Mouse (Mus musculus) hindbrain, embryonic 14.5 days (tissue): Measurements from ENCODE around the gene Cyp26a1. TPM values are rescaled to one million over a fixed set of nuclear protein-coding genes. Genes with fewer than 3 reads are reported as not detected.
A peak's percentile ranks its signal among the peaks of the same experiment; 100 is the strongest.

Source experiments
- ATAC-seq: fragments of 200-750 bp; cut with Nextera tagmentation; 2 replicates; pipeline ENCODE4 v1.8.0; 2017; ENCODE audit warnings: moderate number of reproducible peaks, mild to moderate bottlenecking, moderate TSS enrichment, moderate library complexity; ENCODE audit not compliant: low FRiP score
- DNase-seq: peaks from one replicate; pipeline ENCODE4 v3.0.0-alpha.2; 2015; ENCODE audit warnings: low spot score
- H3K27ac ChIP-seq: fragments of 300-500 bp; sonication (generic); 2 replicates; pipeline ENCODE4 v1.5.1; 2014; ENCODE audit warnings: mild to moderate bottlenecking, moderate library complexity
- H3K27me3 ChIP-seq: fragments of 300-500 bp; sonication (generic); 2 replicates; pipeline ENCODE4 v1.6.1; 2014; ENCODE audit warnings: mild to moderate bottlenecking, low read length, mixed read lengths; ENCODE audit not compliant: control insufficient read depth, insufficient read depth
- H3K36me3 ChIP-seq: fragments of 300-500 bp; sonication (generic); replicated peaks from 2 replicates; pipeline ENCODE4 v1.6.1; 2014; ENCODE audit not compliant: control insufficient read depth, insufficient read depth
- H3K4me1 ChIP-seq: fragments of 300-500 bp; sonication (generic); replicated peaks from 2 replicates; pipeline ENCODE4 v1.6.1; 2014; ENCODE audit warnings: antibody characterized with exemption, low read length, mixed read lengths; ENCODE audit not compliant: control insufficient read depth, insufficient read depth
- H3K4me2 ChIP-seq: fragments of 300-500 bp; sonication (generic); replicated peaks from 2 replicates; pipeline ENCODE4 v1.6.1; 2014; ENCODE audit warnings: mild to moderate bottlenecking, moderate library complexity
- H3K4me3 ChIP-seq: fragments of 300-500 bp; sonication (generic); replicated peaks from 2 replicates; pipeline ENCODE4 v1.5.1; 2014; ENCODE audit warnings: mild to moderate bottlenecking, low read length
- H3K9ac ChIP-seq: fragments of 300-500 bp; sonication (generic); 2 replicates; pipeline ENCODE4 v1.6.1; 2014
- H3K9me3 ChIP-seq: fragments of 300-500 bp; sonication (generic); 2 replicates; pipeline ENCODE4 v1.6.1; 2016; ENCODE audit warnings: low read length; ENCODE audit not compliant: control insufficient read depth
- WGBS: fragments of 180-500 bp; shearing (Covaris S2); extraction: QIAGEN DNeasy Blood & Tissue Kit; methylation state at CpG from one replicate; pipeline ENCODE4 v1.1.7; 2014; 5-methylcytosine and 5-hydroxymethylcytosine counted together
- polyA plus RNA-seq: library from polyadenylated mRNA; unstranded; fragments of >200 nt; fragmentation: Nextera tagmentation; extraction: Ambion mirVana; gene quantifications from 2 replicates; pipeline ENCODE4 v1.2.1, GENCODE M21; 2014

The Cyp26a1 gene
- polyA plus RNA-seq = 0.30 and 0.59 TPM in 2 replicates

DNA sequence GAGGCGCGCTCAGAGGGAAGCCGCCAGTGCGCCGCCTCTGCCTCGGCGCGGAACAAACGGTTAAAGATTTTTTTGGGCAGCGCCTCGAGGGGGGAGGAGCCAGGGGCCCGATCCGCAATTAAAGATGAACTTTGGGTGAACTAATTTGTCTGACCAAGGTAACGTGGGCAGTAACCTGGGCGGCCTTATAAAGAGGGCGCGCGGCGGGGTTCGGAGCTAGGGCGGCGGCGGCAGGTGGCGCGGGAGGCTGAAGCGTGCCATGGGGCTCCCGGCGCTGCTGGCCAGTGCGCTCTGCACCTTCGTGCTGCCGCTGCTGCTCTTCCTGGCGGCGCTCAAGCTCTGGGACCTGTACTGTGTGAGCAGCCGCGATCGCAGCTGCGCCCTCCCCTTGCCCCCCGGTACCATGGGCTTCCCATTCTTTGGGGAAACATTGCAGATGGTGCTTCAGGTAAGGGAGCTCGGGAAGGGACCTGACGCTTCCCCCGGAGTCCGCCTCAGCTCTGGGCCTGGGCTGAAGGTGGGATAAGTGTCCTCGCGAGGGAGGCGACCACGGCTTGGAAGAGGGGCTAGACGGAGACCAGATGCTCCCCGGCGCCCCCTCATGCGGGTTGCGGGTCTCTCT is at the start of gene Cyp26a1:
Gene Cyp26a1 (plus strand): TSS at position 148 of the 622 bp plus-strand sequence.
- Histone ChIP-seq H3K27ac (no peak within 1 kb of the TSS), H3K27me3 (peaks cover 100% of the 10 kb centered on the region), H3K9me3 (no peaks in the 10 kb centered on the region), H3K4me2 (peak within 1 kb of the TSS; percentile 52), H3K9ac (no peak within 1 kb of the TSS), H3K36me3 (no peaks in the 10 kb centered on the region), H3K4me1 (peaks cover 28% of the 10 kb centered on the region), H3K4me3 (peak within 1 kb of the TSS; percentile 29)
- WGBS = 1% methylated on average over 51 of the region's 51 CpGs
- no peak for DNase-seq
- 0 out of 2 replicates have a peak, but pooled peaks have one; percentile 25 for ATAC-seq

GRCm38 (mm10) chr19:37647994-37648393 is 49.6 kb upstream of the Cyp26a1 start:
- Histone ChIP-seq H3K36me3 (no peaks in the 10 kb centered on the region), H3K27me3 (no peaks in the 10 kb centered on the region), H3K4me2 (no peak overlapping the region), H3K9ac (no peak overlapping the region), H3K27ac (no peak overlapping the region), H3K4me1 (no peaks in the 10 kb centered on the region), H3K4me3 (no peak overlapping the region), H3K9me3 (no peaks in the 10 kb centered on the region)
- ATAC-seq (no peak), DNase-seq (no peak)
- WGBS = 56% methylated on average over 2 of the region's 2 CpGs

DNA sequence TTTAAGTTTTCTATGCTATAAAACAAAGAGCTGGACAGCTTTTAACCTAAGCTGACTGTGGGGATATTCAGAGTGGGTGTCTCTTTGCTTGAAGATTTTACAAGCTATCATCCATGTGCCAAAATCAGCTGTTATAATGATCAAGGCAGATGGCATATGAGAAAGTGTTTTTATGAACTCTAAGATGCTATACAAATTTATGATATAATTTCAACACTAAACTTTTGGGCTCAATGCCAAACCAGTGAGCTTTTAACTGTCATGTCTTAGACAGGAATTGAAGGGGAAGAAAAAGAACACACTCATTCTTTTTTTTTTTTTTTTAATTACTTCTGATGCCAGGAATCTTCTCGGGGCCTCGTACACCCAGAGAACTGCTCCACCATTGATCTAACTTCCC is 47.1 kb upstream of the Cyp26a1 start:
- ATAC-seq (no peak), DNase-seq (no peak)
- no peaks in the 10 kb centered on the region for H3K27me3 ChIP-seq
- H3K4me2 ChIP-seq = no peak overlapping the region
- no peak overlapping the region for H3K27ac ChIP-seq
- 78% methylated on average over 2 of the region's 2 CpGs for WGBS
- no peak overlapping the region for H3K9ac ChIP-seq
- H3K4me1 ChIP-seq = no peaks in the 10 kb centered on the region
- H3K36me3 ChIP-seq = no peaks in the 10 kb centered on the region
- no peak overlapping the region for H3K4me3 ChIP-seq
- no peaks in the 10 kb centered on the region for H3K9me3 ChIP-seq

DNA sequence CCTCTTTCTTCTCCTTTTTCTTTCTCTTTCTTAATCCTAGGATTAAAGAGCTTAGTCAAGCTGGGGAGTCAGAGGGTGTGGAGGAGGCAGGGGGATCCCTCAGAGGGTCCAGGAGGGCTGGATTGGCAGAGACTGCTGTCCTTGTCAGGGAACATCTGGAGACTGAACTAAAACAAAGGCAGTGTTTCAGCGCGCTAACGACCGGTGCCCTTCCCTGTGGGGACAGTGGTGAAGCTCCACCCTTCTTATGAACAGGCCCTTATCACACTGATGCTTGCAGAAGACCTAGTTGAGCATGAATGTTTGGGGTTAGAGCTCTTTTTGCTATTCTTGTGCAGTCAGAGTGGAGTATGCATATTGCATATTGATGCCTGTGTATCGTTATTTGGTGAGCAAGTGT is 43.6 kb upstream of the Cyp26a1 start:
- Histone ChIP-seq H3K9ac (no peak overlapping the region), H3K36me3 (no peaks in the 10 kb centered on the region), H3K27ac (no peak overlapping the region), H3K4me3 (no peak overlapping the region), H3K4me1 (no peaks in the 10 kb centered on the region), H3K27me3 (no peaks in the 10 kb centered on the region), H3K9me3 (no peaks in the 10 kb centered on the region), H3K4me2 (no peak overlapping the region)
- DNase-seq = no peak
- 28% methylated on average over 5 of the region's 5 CpGs for WGBS
- ATAC-seq = no peak

DNA sequence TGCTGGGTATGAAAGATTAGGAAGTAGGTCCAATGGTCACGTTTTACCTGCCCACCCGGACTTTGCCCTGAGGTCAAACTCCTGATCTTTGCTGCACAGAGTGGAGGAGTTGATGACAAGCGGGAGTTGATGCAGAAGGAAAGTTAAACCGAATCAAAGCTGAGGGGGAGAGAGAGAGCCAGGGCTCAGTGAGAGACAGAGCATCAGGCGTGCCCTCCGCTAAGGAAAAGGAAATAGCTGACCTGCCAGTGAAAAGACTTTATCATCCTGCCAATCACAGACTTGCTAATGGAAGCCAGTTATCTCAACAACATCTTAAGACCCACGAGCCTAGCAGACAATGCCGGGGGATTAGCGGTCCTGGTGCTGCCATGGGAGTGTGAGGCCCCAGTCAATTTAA is 41.2 kb upstream of the Cyp26a1 start:
- Histone ChIP-seq H3K4me3 (no peak overlapping the region), H3K27ac (no peak overlapping the region), H3K9ac (no peak overlapping the region), H3K4me1 (no peaks in the 10 kb centered on the region), H3K9me3 (no peaks in the 10 kb centered on the region), H3K36me3 (no peaks in the 10 kb centered on the region), H3K4me2 (no peak overlapping the region), H3K27me3 (no peaks in the 10 kb centered on the region)
- DNase-seq (no peak), ATAC-seq (no peak)
- 8% methylated on average over 9 of the region's 9 CpGs for WGBS

DNA sequence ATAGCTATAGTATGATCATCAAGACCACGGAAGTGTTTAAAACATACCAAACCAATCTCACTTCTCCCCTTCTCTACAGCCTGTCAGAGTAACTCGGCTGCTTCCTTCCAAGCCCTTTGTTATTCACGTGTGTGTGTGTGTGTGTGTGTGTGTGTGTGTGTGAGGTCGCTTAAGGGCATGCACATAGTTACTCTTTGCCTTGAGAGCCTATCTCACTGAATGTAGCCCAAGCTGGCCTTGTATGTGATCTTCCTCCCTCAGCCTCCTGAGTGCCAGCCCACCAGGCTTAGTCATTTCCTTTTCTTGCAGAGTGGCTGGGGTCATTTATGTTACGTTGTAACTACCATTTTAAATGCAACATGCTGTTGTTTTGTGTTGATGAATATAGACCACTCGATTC is 32.3 kb upstream of the Cyp26a1 start:
- no peaks in the 10 kb centered on the region for H3K36me3 ChIP-seq
- DNase-seq (no peak), ATAC-seq (no peak)
- H3K27me3 ChIP-seq = no peaks in the 10 kb centered on the region
- H3K9ac ChIP-seq = no peak overlapping the region
- H3K4me2 ChIP-seq = no peak overlapping the region
- no peaks in the 10 kb centered on the region for H3K9me3 ChIP-seq
- no peaks in the 10 kb centered on the region for H3K4me1 ChIP-seq
- no peak overlapping the region for H3K27ac ChIP-seq
- no peak overlapping the region for H3K4me3 ChIP-seq
- 73% methylated on average over 6 of the region's 6 CpGs for WGBS

DNA sequence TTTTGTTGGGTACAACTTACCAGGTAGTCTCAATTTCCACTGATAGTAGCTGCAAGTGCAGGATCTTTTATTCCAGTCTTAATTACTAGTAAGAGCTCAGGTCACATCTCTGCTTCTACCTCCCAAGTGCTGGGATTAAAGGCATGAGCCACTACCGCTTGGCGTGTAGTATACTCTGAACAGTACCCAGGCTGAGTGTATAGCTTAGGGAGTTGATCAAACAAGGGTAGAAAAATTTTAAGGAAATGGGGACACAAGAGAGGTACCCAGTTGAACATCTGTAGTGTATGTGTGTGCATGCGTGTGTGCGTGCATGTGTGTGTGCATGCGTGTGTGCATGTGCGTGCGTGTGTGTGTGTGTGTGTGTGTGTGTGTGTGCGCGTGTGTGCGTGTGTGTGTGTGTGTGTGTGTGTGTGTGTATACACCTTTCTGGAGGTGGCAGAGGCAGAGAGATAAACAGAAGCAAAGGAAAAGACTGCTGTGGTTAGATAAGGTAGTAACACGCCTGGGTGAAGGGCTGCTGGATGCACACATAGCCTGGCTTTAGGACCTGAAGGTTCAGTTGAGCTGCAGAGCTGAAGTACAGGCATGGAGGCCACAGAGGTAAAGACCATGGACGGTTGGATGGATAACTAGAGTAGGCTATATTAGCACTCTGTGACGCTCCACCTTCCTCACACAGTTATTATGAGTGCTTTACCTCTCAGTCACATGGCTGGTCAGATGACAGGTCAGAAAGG is 29.6 kb upstream of the Cyp26a1 start:
- Histone ChIP-seq H3K9ac (no peak overlapping the region), H3K4me1 (no peaks in the 10 kb centered on the region), H3K4me3 (no peak overlapping the region), H3K27ac (no peak overlapping the region), H3K4me2 (no peak overlapping the region), H3K36me3 (no peaks in the 10 kb centered on the region), H3K27me3 (no peaks in the 10 kb centered on the region), H3K9me3 (no peaks in the 10 kb centered on the region)
- no peak for ATAC-seq
- no peak for DNase-seq
- WGBS = 55% methylated on average over 13 of the region's 13 CpGs

DNA sequence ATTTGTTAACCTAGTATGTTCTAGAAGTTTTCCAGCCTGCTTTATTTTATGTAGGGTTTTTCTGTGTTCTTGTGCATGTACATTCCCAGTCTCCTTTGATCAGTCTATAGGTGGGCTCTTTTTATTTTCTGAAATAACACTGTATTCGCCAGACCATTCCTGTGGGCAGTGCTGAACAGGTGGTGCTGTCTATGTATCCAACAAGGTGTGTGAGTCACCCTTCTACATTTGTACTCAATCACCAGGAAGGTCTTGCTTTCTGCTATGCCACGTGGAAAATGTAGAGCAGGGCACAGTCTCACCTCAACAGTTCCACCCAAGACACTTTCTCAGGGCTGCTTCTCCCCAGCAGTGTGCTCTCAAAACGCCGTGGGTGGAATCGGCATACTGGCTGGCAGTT is 28.9 kb upstream of the Cyp26a1 start:
- 90% methylated on average over 5 of the region's 5 CpGs for WGBS
- Histone ChIP-seq H3K36me3 (no peaks in the 10 kb centered on the region), H3K4me2 (no peak overlapping the region), H3K4me3 (no peak overlapping the region), H3K27me3 (no peaks in the 10 kb centered on the region), H3K9ac (no peak overlapping the region), H3K4me1 (no peaks in the 10 kb centered on the region), H3K9me3 (no peaks in the 10 kb centered on the region), H3K27ac (no peak overlapping the region)
- DNase-seq = no peak
- ATAC-seq = no peak

- Histone ChIP-seq H3K4me3 (no peak overlapping the region), H3K4me2 (no peak overlapping the region), H3K27ac (no peak overlapping the region), H3K9me3 (no peaks in the 10 kb centered on the region), H3K4me1 (no peaks in the 10 kb centered on the region), H3K9ac (no peak overlapping the region), H3K27me3 (no peaks in the 10 kb centered on the region), H3K36me3 (no peaks in the 10 kb centered on the region)
- DNase-seq (no peak), ATAC-seq (no peak)
- WGBS = 84% methylated on average over 5 of the region's 5 CpGs
Observed at GRCm38 (mm10) chr19:37669486-37669885, 28.1 kb upstream of the Cyp26a1 start.
